Mouse (Mus musculus) limb, embryonic 12.5 days (tissue): Measurements from ENCODE around the gene Tbxas1. TPM values are rescaled to one million over a fixed set of nuclear protein-coding genes. Genes with fewer than 3 reads are reported as not detected.
A peak's percentile ranks its signal among the peaks of the same experiment; 100 is the strongest.

Source experiments
- ATAC-seq: fragments of 200-750 bp; cut with Nextera tagmentation; 2 replicates; pipeline ENCODE4 v1.8.0; 2017; ENCODE audit warnings: low read depth, moderate TSS enrichment; ENCODE audit not compliant: insufficient number of reproducible peaks, insufficient read depth, low FRiP score, low TSS enrichment
- H3K27ac ChIP-seq: fragments of 300-500 bp; sonication (generic); 2 replicates; pipeline ENCODE4 v1.5.1; 2016; ENCODE audit warnings: mild to moderate bottlenecking, moderate library complexity
- H3K27me3 ChIP-seq: fragments of 300-500 bp; sonication (generic); 2 replicates; pipeline ENCODE4 v1.6.1; 2016; ENCODE audit warnings: mild to moderate bottlenecking, moderate library complexity
- H3K36me3 ChIP-seq: fragments of 300-500 bp; sonication (generic); 2 replicates; pipeline ENCODE4 v1.6.1; 2016; ENCODE audit warnings: mild to moderate bottlenecking, moderate library complexity
- H3K4me1 ChIP-seq: fragments of 300-500 bp; sonication (generic); replicated peaks from 2 replicates; pipeline ENCODE4 v1.6.1; 2016
- H3K4me2 ChIP-seq: fragments of 300-500 bp; sonication (generic); 2 replicates; pipeline ENCODE4 v1.6.1; 2016; ENCODE audit warnings: mild to moderate bottlenecking, moderate library complexity
- H3K4me3 ChIP-seq: fragments of 300-500 bp; sonication (generic); replicated peaks from 2 replicates; pipeline ENCODE4 v1.5.1; 2016; ENCODE audit warnings: mild to moderate bottlenecking
- H3K9ac ChIP-seq: fragments of 300-500 bp; sonication (generic); replicated peaks from 2 replicates; pipeline ENCODE4 v1.6.1; 2016; ENCODE audit warnings: mild to moderate bottlenecking, moderate library complexity
- H3K9me3 ChIP-seq: fragments of 300-500 bp; sonication (generic); 2 replicates; pipeline ENCODE4 v1.6.1; 2016; ENCODE audit warnings: mild to moderate bottlenecking, moderate library complexity
- WGBS: fragments of 180-500 bp; shearing (Covaris S2); methylation state at CpG from one replicate; pipeline ENCODE4 v1.1.7; 2016; 5-methylcytosine and 5-hydroxymethylcytosine counted together
- polyA plus RNA-seq: library from polyadenylated mRNA; unstranded; fragments of >200 nt; fragmentation: Nextera tagmentation; extraction: Ambion mirVana; gene quantifications from 2 replicates; pipeline ENCODE4 v1.2.1, GENCODE M21; 2016

Tbxas1 gene
- polyA plus RNA-seq, 1 experiment from 2014 or later = 1.1 TPM

DNA sequence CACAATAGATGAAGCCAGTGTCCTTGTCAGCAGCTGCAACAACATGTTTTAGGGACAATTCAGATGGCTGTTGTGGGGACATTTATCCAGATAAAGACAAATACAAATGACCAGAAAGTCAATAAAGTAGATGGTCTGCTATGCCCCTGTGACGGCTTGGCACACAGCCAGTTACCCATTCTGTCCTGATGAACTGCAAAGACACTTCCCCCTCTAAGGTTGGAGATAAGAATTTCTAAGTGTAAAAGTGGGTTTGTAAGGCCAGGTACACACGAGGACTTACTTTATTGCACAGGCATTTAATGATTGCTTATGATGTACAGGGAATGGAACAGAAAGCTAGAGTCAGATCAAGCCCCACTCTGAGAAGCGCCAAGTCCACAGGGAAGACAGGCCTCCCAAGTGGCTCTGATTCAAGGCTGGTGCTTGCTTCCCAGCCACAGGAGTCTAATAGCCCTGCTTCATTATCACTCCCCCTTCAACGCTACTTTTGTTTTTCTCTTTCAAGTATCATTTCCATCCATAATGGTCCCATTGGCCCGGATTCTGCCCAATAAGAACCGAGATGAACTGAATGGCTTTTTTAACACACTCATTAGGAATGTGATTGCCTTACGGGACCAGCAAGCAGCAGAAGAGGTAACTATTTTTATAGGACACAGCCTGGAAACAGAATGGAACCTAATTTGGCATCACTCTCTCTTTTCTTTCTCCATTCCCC is 147.4 kb downstream of the Tbxas1 start:
- no peak overlapping the region for H3K4me2 ChIP-seq
- H3K9me3 ChIP-seq = no peaks in the 10 kb centered on the region
- peaks cover 11% of the 10 kb centered on the region for H3K4me1 ChIP-seq
- no peak for ATAC-seq
- H3K4me3 ChIP-seq = no peak overlapping the region
- H3K27me3 ChIP-seq = no peaks in the 10 kb centered on the region
- no peak overlapping the region for H3K27ac ChIP-seq
- 64% methylated on average over 7 of the region's 7 CpGs for WGBS
- H3K36me3 ChIP-seq = no peaks in the 10 kb centered on the region
- no peak overlapping the region for H3K9ac ChIP-seq

- Histone ChIP-seq H3K9me3 (no peaks in the 10 kb centered on the region), H3K36me3 (no peaks in the 10 kb centered on the region), H3K4me3 (no peak overlapping the region), H3K4me1 (peaks cover 11% of the 10 kb centered on the region), H3K27me3 (no peaks in the 10 kb centered on the region), H3K9ac (no peak overlapping the region), H3K27ac (peak overlapping the region; percentile 41), H3K4me2 (no peak overlapping the region)
- 39% methylated on average over 4 of the region's 4 CpGs for WGBS
- ATAC-seq = no peak
These were observed 149.4 kb downstream of the Tbxas1 start for GRCm38 (mm10) chr6:39024631-39025030.

- 72% methylated on average over 7 of the region's 7 CpGs for WGBS
- H3K4me2 ChIP-seq = no peak overlapping the region
- ATAC-seq = no peak
- H3K4me1 ChIP-seq = peaks cover 11% of the 10 kb centered on the region
- H3K9me3 ChIP-seq = no peaks in the 10 kb centered on the region
- no peaks in the 10 kb centered on the region for H3K36me3 ChIP-seq
- no peaks in the 10 kb centered on the region for H3K27me3 ChIP-seq
- no peak overlapping the region for H3K4me3 ChIP-seq
- H3K9ac ChIP-seq = no peak overlapping the region
- H3K27ac ChIP-seq = peak overlapping the region; percentile 41
These were observed 149.8 kb downstream of the Tbxas1 start for GRCm38 (mm10) chr6:39025038-39025437.

GRCm38 (mm10) chr6:39030714-39031113 is 155.5 kb downstream of the Tbxas1 start:
- 82% methylated on average over 4 of the region's 4 CpGs for WGBS
- H3K4me1 ChIP-seq = no peaks in the 10 kb centered on the region; the same call in 1 of the 2 replicates
- no peak for ATAC-seq
- no peak overlapping the region for H3K4me2 ChIP-seq
- H3K27ac ChIP-seq = no peak overlapping the region
- H3K9me3 ChIP-seq = no peaks in the 10 kb centered on the region
- H3K36me3 ChIP-seq = no peaks in the 10 kb centered on the region
- H3K27me3 ChIP-seq = no peaks in the 10 kb centered on the region
- no peak overlapping the region for H3K4me3 ChIP-seq
- no peak overlapping the region for H3K9ac ChIP-seq

GRCm38 (mm10) chr6:39033676-39034075 is 158.5 kb downstream of the Tbxas1 start:
- H3K4me2 ChIP-seq = no peak overlapping the region
- H3K9ac ChIP-seq = no peak overlapping the region
- H3K9me3 ChIP-seq = no peaks in the 10 kb centered on the region
- peaks cover 3% of the 10 kb centered on the region; the same call in 1 of the 2 replicates for H3K4me1 ChIP-seq
- ATAC-seq = no peak
- H3K36me3 ChIP-seq = no peaks in the 10 kb centered on the region
- 74% methylated on average over 7 of the region's 7 CpGs for WGBS
- H3K27me3 ChIP-seq = no peaks in the 10 kb centered on the region
- H3K27ac ChIP-seq = no peak overlapping the region
- no peak overlapping the region for H3K4me3 ChIP-seq

DNA sequence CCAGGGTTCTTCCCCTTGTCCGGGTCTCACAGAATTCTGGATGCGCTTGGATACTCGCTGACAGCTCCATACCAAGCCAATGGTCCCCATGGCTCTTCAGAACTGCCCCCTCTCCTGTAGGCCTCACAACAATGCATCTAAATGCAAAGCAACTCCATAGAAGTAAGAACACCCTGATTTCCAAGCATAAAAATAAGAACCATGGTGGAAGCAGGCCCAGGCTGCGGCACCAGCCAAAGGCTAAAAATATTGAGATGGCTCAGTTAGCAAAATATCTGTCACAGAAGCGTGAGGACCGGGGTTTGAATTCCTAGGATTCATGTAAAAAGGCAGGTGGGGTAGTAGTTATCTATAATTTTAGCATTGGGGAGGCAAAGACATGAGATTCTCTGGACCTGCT is 159.8 kb downstream of the Tbxas1 start:
- Histone ChIP-seq H3K27ac (no peak overlapping the region), H3K9me3 (no peaks in the 10 kb centered on the region), H3K27me3 (no peaks in the 10 kb centered on the region), H3K36me3 (no peaks in the 10 kb centered on the region), H3K9ac (no peak overlapping the region), H3K4me2 (no peak overlapping the region), H3K4me3 (no peak overlapping the region), H3K4me1 (peaks cover 13% of the 10 kb centered on the region; the same call in 1 of the 2 replicates)
- ATAC-seq = no peak
- WGBS = 88% methylated on average over 6 of the region's 6 CpGs

- 84% methylated on average over 4 of the region's 4 CpGs for WGBS
- no peak for ATAC-seq
- no peak overlapping the region for H3K4me3 ChIP-seq
- no peak overlapping the region for H3K27ac ChIP-seq
- H3K4me1 ChIP-seq = peaks cover 13% of the 10 kb centered on the region; the same call in 1 of the 2 replicates
- no peaks in the 10 kb centered on the region for H3K9me3 ChIP-seq
- no peak overlapping the region for H3K9ac ChIP-seq
- no peaks in the 10 kb centered on the region for H3K27me3 ChIP-seq
- no peaks in the 10 kb centered on the region for H3K36me3 ChIP-seq
- H3K4me2 ChIP-seq = no peak overlapping the region
These were observed 161.0 kb downstream of the Tbxas1 start for GRCm38 (mm10) chr6:39036204-39036603.

GRCm38 (mm10) chr6:39040451-39040850 is 165.2 kb downstream of the Tbxas1 start:
- Histone ChIP-seq H3K4me2 (no peak overlapping the region), H3K27me3 (no peaks in the 10 kb centered on the region), H3K4me3 (no peak overlapping the region), H3K4me1 (peaks cover 13% of the 10 kb centered on the region; the same call in 1 of the 2 replicates), H3K9ac (no peak overlapping the region), H3K9me3 (no peaks in the 10 kb centered on the region), H3K27ac (no peak overlapping the region), H3K36me3 (no peaks in the 10 kb centered on the region)
- ATAC-seq = no peak
- 81% methylated on average over 9 of the region's 9 CpGs for WGBS

DNA sequence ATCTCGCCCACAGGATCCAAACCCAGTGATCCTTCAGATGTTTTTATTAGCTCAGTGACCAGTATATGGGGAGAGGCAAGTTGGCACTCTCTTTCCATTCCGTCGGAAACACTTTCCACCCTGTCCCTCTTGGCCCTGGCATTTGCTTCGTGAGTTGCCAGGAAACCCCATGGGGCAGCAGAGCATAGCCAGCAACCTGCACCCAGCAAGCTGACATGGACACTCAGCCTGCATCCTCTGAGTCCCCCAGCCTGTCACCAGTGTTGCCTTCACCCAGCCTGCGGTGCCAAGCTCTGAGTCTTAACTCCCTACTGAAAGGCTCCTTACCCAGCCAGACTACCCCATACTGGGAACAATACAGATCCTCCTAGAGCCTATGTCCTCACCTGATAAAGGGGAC is 173.9 kb downstream of the Tbxas1 start:
- Histone ChIP-seq H3K27me3 (0 out of 2 replicates have a peak, but pooled peaks cover 8% of the 10 kb centered on the region), H3K27ac (no peak overlapping the region), H3K4me3 (no peak overlapping the region), H3K9ac (no peak overlapping the region), H3K4me2 (no peak overlapping the region), H3K4me1 (peaks cover 4% of the 10 kb centered on the region), H3K9me3 (no peaks in the 10 kb centered on the region), H3K36me3 (no peaks in the 10 kb centered on the region)
- no peak for ATAC-seq
- WGBS = 70% methylated on average over 5 of the region's 5 CpGs

DNA sequence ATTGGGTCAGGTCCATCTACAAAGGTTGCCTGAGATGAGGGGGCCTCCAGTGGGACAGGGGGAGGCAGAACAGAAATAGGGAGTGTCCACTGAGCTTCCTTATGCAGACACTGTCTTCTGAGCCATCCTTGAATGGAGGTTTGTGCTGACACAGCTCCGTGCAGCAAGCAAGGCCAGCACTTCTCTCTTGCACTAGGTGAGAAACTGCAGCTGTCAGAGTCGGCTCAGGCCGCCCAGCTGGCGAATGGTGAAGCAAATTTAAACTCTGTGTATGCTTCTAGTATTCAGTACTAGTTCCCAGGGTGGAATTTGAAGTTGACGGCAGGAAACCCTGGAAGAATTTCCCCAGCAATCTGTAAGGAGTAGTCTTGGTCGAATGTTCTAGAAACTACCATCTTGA is 175.6 kb downstream of the Tbxas1 start:
- Histone ChIP-seq H3K36me3 (no peaks in the 10 kb centered on the region), H3K4me2 (no peak overlapping the region), H3K27ac (no peak overlapping the region), H3K4me1 (peaks cover 21% of the 10 kb centered on the region), H3K9ac (no peak overlapping the region), H3K9me3 (no peaks in the 10 kb centered on the region), H3K4me3 (no peak overlapping the region), H3K27me3 (0 out of 2 replicates have a peak, but pooled peaks cover 8% of the 10 kb centered on the region)
- 73% methylated on average over 6 of the region's 6 CpGs for WGBS
- ATAC-seq = no peak

- Histone ChIP-seq H3K9me3 (no peaks in the 10 kb centered on the region), H3K4me3 (no peak overlapping the region), H3K4me2 (no peak overlapping the region), H3K27ac (no peak overlapping the region), H3K36me3 (no peaks in the 10 kb centered on the region), H3K27me3 (0 out of 2 replicates have a peak, but pooled peaks cover 8% of the 10 kb centered on the region), H3K4me1 (peaks cover 26% of the 10 kb centered on the region), H3K9ac (no peak overlapping the region)
- ATAC-seq = no peak
- WGBS = 71% methylated on average over 9 of the region's 9 CpGs
These were observed 176.8 kb downstream of the Tbxas1 start for GRCm38 (mm10) chr6:39051799-39052556.
